Mouse (Mus musculus) liver, adult 2 months (tissue): ENCODE results near the gene Phactr2. TPM values are rescaled to one million over a fixed set of nuclear protein-coding genes. Genes with fewer than 3 reads are reported as not detected.

Experiments used
- DNase-seq: peaks from one replicate; pipeline ENCODE4 v3.0.0-alpha.2; 2011; ENCODE audit warnings: low read depth, low spot score; ENCODE audit errors: extremely low read depth
- H3K27ac ChIP-seq: fragments of 200-500 bp; replicated peaks from 2 replicates; pipeline ENCODE4 v1.5.1; 2012; ENCODE audit warnings: low read depth, mild to moderate bottlenecking, control low read depth, inconsistent platforms, low read length; ENCODE audit not compliant: insufficient read depth
- H3K27me3 ChIP-seq: fragments of 200-500 bp; 2 replicates; pipeline ENCODE4 v1.6.1; 2012; ENCODE audit warnings: mild to moderate bottlenecking, moderate library complexity, low read length, inconsistent platforms; ENCODE audit not compliant: control insufficient read depth, insufficient read depth
- H3K36me3 ChIP-seq: fragments of 200-500 bp; 2 replicates; pipeline ENCODE4 v1.6.1; 2012; ENCODE audit warnings: low read length, inconsistent platforms; ENCODE audit not compliant: control insufficient read depth, insufficient read depth
- H3K4me1 ChIP-seq: fragments of 200-500 bp; 2 replicates; pipeline ENCODE4 v1.6.1; 2011; ENCODE audit warnings: low read length; ENCODE audit not compliant: control insufficient read depth, insufficient read depth
- H3K4me3 ChIP-seq: fragments of 200-500 bp; 2 replicates; pipeline ENCODE4 v1.5.1; 2011; ENCODE audit warnings: low read depth, mild to moderate bottlenecking, control low read depth, low read length, moderate library complexity; ENCODE audit not compliant: insufficient read depth
- H3K79me2 ChIP-seq: fragments of 200-500 bp; 2 replicates; pipeline ENCODE4 v1.6.1; 2012; ENCODE audit warnings: inconsistent platforms, mild to moderate bottlenecking, low read length, moderate library complexity; ENCODE audit not compliant: control insufficient read depth, insufficient read depth
- H3K9ac ChIP-seq: fragments of 200-500 bp; 2 replicates; pipeline ENCODE4 v1.6.1; 2012; ENCODE audit warnings: low read depth, mild to moderate bottlenecking, control low read depth, inconsistent platforms, low read length
- CTCF ChIP-seq: fragments of 200-500 bp; IDR thresholded peaks from 2 replicates; pipeline ENCODE4 v1.5.1; 2011; ENCODE audit warnings: low read depth, low read length, control low read depth
- POLR2A ChIP-seq: fragments of 200-500 bp; IDR thresholded peaks from 2 replicates; pipeline ENCODE4 v1.6.1; 2011; ENCODE audit warnings: low read length, control low read depth; ENCODE audit not compliant: insufficient read depth; ENCODE audit errors: extremely low read depth
- WGBS: fragments of 180-500 bp; shearing (Covaris S2); methylation state at CpG from one replicate; pipeline ENCODE4 v1.1.7; 2018; 5-methylcytosine and 5-hydroxymethylcytosine counted together
- polyA plus RNA-seq: library from polyadenylated mRNA; depleted of rRNA; stranded (reverse); fragments of >200 nt; gene quantifications from 2 replicates; pipeline ENCODE4 v1.2.3, GENCODE M21; 2012
- total RNA-seq: library from RNA; depleted of rRNA; stranded (reverse); fragments of >200 nt; gene quantifications from 2 replicates; pipeline ENCODE4 v1.2.3, GENCODE M21; 2014

Gene Phactr2
- total and polyA plus RNA-seq, 2 experiments: 1.2 to 3.9 TPM

GRCm38 (mm10) chr10:13363499-13364285 is 110.5 kb downstream of the Phactr2 start:
- no peak for DNase-seq
- Histone ChIP-seq H3K4me3 (no peak overlapping the region), H3K36me3 (no peaks in the 10 kb centered on the region), H3K79me2 (no peaks in the 10 kb centered on the region), H3K4me1 (no peaks in the 10 kb centered on the region), H3K27me3 (no peaks in the 10 kb centered on the region), H3K27ac (no peak overlapping the region), H3K9ac (no peak overlapping the region)
- 87% methylated on average over 11 of the region's 11 CpGs for WGBS
- TF ChIP-seq CTCF (no peak), POLR2A (no peak)

GRCm38 (mm10) chr10:13360913-13361312 is 113.3 kb downstream of the Phactr2 start:
- Histone ChIP-seq H3K9ac (no peak overlapping the region), H3K4me3 (no peak overlapping the region), H3K79me2 (no peaks in the 10 kb centered on the region), H3K27me3 (no peaks in the 10 kb centered on the region), H3K4me1 (no peaks in the 10 kb centered on the region), H3K36me3 (no peaks in the 10 kb centered on the region), H3K27ac (no peak overlapping the region)
- TF ChIP-seq POLR2A (no peak), CTCF (no peak)
- DNase-seq: no peak

- 95% methylated on average over 5 of the region's 5 CpGs for WGBS
These were observed 114.4 kb downstream of the Phactr2 start for GRCm38 (mm10) chr10:13359846-13360245.

GRCm38 (mm10) chr10:13358679-13359078 is 115.5 kb downstream of the Phactr2 start:
- no peaks in the 10 kb centered on the region for H3K36me3 ChIP-seq
- 25% methylated on average over 3 of the region's 3 CpGs for WGBS
- no peak overlapping the region for H3K27ac ChIP-seq
- H3K9ac ChIP-seq: no peak overlapping the region
- H3K79me2 ChIP-seq: no peaks in the 10 kb centered on the region
- DNase-seq: no peak
- TF ChIP-seq CTCF (no peak), POLR2A (no peak)
- no peaks in the 10 kb centered on the region for H3K4me1 ChIP-seq
- no peak overlapping the region for H3K4me3 ChIP-seq
- H3K27me3 ChIP-seq: no peaks in the 10 kb centered on the region

More at GRCm38 (mm10) chr10:13359846-13360245, 114.4 kb downstream of the Phactr2 start:
- no peak for DNase-seq
- no peaks in the 10 kb centered on the region for H3K4me1 ChIP-seq
- no peaks in the 10 kb centered on the region for H3K79me2 ChIP-seq
- H3K27me3 ChIP-seq: no peaks in the 10 kb centered on the region
- H3K4me3 ChIP-seq: no peak overlapping the region
- TF ChIP-seq CTCF (no peak), POLR2A (no peak)
- no peak overlapping the region for H3K9ac ChIP-seq
- H3K27ac ChIP-seq: no peak overlapping the region
- H3K36me3 ChIP-seq: no peaks in the 10 kb centered on the region

GRCm38 (mm10) chr10:13346609-13347290 is 127.5 kb downstream of the Phactr2 start:
- no peak overlapping the region for H3K27ac ChIP-seq
- H3K4me3 ChIP-seq: no peak overlapping the region
- H3K36me3 ChIP-seq: no peaks in the 10 kb centered on the region
- no peaks in the 10 kb centered on the region for H3K27me3 ChIP-seq
- WGBS: 70% methylated on average over 5 of the region's 5 CpGs
- no peak for TF ChIP-seq CTCF
- TF ChIP-seq POLR2A: no peak
- no peaks in the 10 kb centered on the region for H3K79me2 ChIP-seq
- no peaks in the 10 kb centered on the region for H3K4me1 ChIP-seq
- no peak for DNase-seq
- H3K9ac ChIP-seq: no peak overlapping the region

- Histone ChIP-seq H3K27me3 (no peaks in the 10 kb centered on the region), H3K4me1 (no peaks in the 10 kb centered on the region), H3K27ac (no peak overlapping the region), H3K9ac (no peak overlapping the region), H3K4me3 (no peak overlapping the region), H3K79me2 (no peaks in the 10 kb centered on the region), H3K36me3 (no peaks in the 10 kb centered on the region)
- DNase-seq: no peak
- TF ChIP-seq POLR2A (no peak), CTCF (no peak)
- WGBS: 86% methylated on average over 3 of the region's 3 CpGs
These were observed 133.6 kb downstream of the Phactr2 start for GRCm38 (mm10) chr10:13340583-13340982.
